Mouse (Mus musculus) right cerebral cortex, postnatal 14 days (tissue): ENCODE measurements around the gene Gpr162.

Experiments
- DNase-seq: peaks from one replicate; pipeline ENCODE4 v3.0.0; 2022

Gpr162 gene

GRCm38 (mm10) chr6:124879390-124879789 is 15.6 kb upstream of the Gpr162 start:
- no peak for DNase-seq

GRCm38 (mm10) chr6:124874348-124874747 is 10.6 kb upstream of the Gpr162 start:
- DNase-seq = no peak

GRCm38 (mm10) chr6:124866560-124866959 is 2.8 kb upstream of the Gpr162 start:
- DNase-seq = no peak

DNA sequence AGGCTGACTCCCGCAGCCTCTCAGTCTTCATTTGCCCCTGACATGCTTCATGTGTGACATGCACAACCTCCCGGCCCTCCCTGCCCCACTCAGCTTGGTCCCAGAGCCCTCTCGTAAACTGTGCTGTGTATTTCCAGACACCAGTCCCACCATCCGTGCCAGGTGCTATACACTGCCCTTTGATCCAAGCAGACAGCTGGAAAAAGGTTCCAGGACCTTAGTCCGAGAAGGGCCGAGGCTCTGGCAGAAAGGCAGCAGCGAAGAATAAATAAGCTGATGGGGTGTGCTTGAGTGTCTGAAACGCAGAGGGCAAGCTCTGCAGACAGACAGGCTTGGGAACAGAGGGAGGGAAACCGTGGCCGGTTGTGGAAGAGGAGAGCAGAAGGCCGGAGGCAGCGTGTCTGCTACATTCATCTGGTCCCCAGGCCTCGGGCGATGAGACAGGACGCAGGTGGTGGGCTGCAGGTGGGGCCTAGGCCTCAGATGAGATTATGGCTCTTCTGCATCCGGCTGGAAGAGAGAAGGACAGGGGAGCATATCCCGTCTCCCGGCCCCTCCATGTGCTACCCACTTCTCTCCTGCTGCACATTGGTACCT is 2.1 kb upstream of the Gpr162 start:
- no peak for DNase-seq

DNA sequence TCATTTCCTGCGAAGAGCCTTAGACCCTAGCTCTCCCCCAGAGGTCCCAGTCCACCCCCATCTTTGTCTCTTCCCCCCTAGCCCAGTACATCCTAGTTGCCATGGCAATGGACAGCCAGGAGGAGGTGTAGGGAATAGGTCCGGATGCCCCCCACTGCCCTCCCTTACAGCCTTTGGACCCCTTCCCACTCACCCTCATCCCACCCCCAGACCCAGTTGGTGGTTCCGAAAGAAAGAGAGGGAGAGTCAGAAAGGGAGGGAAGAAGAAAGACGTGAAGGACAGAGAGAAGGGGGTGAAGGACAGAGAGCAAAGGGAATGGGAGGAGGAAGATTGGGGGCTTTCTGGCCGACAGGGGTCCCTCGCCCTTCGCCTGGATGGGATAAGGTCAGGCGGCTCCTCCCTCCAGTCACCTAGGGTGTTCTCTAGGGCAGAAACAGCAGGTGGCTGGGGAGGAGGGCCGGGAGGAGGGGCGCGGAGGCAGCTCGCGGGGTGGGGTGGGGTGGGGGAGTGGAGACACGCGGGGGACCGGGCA is 592 bp downstream of the Gpr162 start:
- DNase-seq = no peak

DNA sequence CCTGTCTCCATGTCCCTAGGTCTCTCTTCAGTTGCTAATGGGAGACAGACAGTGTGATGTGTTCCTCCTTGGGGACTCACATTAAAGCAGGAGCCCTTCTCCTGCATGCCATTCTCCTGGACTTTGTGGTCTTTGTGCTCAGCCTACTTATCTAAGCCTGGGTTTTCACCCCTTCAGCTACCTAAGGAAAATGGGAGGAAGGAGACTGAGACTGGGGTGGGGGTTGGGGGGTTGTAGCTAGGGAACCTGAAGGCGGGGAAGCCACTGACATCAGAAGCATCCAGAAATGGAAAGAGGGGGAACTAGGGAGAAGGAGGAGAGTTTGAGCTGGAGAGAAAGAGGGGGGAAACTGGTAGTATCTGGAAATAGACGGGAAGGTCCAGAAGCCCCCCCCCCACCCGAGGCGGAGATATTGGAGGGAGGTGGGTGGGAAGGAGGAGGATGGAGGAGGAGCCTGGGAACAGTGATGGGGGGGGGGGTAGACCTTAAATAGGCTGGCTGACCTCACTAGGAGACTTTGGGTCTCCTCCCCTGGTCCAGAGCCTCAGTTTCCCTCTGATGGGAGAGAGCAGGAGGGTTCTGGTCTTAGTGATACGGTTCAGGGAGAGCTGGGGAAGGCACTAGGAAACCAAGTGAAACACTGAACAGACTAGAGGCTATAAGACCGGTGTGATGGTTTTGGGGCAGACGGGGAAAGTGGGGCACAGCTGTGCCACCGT is 1.2 kb downstream of the Gpr162 start:
- DNase-seq = peak; percentile 43

DNA sequence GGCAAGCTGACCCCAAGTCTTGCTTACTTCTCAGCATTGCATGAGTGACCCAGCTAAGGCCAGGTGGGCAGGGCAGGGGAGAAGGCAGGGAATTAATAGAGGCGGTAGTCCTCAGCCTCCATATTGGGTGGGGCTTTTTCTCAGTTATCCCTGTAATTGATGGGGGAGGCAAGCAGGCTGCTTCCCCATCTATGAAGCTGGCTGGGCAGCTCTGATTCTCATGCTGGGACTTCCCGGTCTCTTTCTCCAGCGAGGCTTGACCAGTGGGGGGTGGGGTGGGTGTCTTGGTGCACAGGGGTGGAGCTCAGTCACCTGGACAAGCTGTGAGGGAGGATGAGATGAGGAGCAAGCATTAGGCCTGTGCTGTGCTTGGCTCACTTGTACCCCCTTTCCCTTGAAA is 2.0 kb downstream of the Gpr162 start:
- DNase-seq = no peak

GRCm38 (mm10) chr6:124861266-124861665 is 2.5 kb downstream of the Gpr162 start:
- no peak for DNase-seq

GRCm38 (mm10) chr6:124860511-124860910 is 3.3 kb downstream of the Gpr162 start:
- DNase-seq = no peak

- DNase-seq = peak; percentile 92
These were observed 4.1 kb downstream of the Gpr162 start for GRCm38 (mm10) chr6:124859725-124860124.

GRCm38 (mm10) chr6:124858561-124859318 is 5.0 kb downstream of the Gpr162 start:
- no peak for DNase-seq

GRCm38 (mm10) chr6:124857840-124858530 is 5.8 kb downstream of the Gpr162 start:
- DNase-seq = no peak

DNA sequence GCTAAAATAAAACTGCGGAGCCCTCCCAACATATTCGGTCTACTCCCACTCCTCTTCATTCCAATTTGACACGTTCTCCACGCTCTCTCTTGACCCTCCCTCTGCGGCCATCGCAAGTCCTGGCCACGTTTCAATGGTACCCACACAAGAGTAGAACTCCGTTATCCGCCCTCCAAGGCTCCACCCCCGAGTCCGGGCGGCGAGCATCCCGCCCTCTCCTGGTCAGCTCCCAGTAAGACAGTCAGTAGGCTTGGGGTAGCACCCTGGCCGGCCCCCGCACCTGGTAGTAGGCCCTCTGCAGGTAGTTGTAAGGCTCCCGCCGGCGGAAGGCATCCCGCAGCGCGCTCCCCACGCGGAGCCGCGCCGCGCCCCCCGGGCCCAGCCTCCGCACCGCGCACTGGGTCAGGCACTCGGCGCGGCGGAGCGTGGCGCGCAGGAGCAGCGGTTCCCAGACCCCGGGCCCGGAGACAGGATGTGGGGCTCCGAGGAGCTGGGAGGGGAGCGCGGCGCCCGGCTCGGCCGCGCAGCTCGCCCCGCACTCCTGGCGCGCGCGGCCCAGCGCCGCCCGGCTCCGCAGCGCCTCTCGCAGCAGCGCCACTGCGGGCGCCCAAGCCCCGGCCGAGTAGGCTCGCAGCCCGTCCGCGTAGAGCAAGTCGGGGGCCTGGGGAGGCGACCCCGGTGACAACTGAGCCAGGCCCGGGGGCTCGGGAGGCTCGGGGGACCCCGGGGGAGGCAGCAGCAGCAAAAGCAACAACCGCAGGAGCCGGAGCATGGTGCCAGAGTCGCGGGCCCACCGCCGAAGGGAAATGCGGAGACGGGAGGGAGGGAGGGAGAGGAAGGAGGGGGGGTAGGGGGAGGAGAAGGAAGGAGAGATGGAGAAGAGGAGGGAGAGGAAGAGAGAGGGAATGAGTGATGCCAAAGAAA is 6.6 kb downstream of the Gpr162 start, which contains the start of gene P3h3:
TSS of gene P3h3 (minus strand) at position 837 of the 924 bp plus-strand sequence.
- DNase-seq = peak; percentile 85

DNA sequence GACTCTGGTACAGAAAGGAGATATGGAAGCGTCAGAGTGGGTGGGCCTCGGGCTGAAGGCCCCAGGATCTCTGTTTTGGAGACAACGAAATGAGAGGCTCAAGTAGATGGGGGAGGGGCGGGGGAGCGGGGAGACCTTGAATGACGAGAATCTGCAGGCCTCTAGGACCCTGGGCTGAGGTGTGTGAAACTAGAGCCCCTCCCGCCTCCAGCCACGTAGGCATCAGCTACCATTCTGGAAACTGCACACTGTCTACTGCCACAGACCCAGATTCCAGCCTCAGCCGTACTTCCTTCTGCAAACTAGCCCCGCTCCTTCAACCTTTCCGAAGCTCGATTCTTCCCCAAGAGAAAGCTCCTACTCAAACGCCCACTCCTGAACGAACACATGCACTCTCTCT is 7.5 kb downstream of the Gpr162 start:
- DNase-seq = peak; percentile 55

DNA sequence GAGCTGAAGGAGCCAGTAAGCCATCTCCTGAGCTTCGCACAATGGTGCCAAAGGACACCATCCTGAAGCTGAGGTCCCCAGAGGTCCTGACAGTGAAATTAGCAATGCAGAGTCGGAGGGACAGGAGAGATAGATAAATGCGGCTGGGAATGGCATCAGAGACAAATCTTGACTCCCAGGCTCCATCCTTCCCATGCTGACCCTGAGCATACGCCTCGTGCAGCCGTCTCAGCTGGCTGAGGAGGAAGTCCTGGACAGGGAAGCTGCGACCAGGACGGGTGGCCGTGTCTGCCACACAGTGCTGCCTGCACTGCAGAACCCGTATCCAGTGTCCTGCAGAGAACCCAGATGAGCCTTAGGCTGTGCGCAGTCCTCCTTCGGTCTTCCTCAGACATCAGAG is 9.1 kb downstream of the Gpr162 start:
- DNase-seq = no peak

DNA sequence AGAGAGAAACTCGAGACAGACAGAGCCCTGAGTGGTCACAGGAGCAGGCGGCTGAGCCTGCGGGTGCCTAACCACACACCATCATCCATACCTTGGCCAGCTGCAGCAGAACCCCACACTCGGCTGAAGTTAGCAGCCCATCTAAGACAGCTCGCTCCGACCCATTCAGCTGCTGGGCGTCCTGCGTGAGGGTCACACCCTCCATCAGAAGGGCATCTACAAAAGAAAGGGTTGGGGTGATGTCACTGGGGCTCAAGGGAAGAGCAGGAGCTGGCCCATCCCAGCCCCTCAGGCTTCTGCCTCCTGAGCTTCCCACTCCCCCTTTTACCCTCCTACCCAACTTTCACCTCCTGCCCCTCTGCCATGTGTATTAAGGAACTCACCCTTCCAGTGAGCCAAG is 13.2 kb downstream of the Gpr162 start:
- no peak for DNase-seq

DNA sequence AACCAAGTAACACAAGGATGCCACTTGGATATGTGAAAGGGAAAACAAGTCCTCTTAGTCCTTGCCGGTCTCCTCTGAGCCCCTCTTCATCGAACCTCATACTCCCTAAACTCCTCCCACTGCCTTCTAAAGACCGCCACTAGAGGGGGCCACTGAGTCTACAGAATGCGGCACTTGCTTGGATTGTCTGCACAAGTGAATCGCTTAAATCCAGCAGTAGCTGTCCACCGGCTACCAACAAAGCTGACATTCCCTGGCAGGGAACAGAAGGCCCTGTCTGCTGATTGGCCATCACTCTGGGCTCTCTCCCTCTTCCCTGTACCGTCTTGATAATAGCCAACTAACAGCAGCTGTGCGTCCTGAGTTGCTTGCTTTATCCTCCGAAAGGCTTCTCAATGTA is 16.5 kb downstream of the Gpr162 start:
- DNase-seq = peak; percentile 92

GRCm38 (mm10) chr6:124840241-124841167 is 23.3 kb downstream of the Gpr162 start, which contains the start of gene Gnb3:
Gnb3 (minus strand) TSS chr6:124840275.
- no peak for DNase-seq

GRCm38 (mm10) chr6:124839805-124840204 is 24.0 kb downstream of the Gpr162 start:
- DNase-seq = no peak

DNA sequence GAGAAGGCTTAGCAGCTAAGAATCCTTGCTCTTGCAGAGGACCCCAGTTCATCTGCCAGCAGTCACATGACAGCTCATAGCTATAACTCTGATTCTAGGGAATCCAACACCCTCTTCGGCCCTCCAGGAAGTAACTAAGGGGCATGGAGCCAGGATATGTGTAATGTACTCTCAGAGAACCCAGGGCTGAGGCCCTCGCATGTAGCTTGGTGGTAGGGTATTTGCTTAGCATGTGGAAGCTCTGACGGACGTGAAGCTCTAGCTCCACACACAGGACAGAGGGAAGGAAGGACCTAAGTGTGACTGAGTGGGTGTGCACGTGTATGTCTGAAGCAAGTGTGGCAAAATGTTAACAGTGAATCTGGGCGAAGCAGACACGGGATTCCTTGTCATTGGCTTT is 27.4 kb downstream of the Gpr162 start:
- no peak for DNase-seq

GRCm38 (mm10) chr6:124835531-124835930 is 28.3 kb downstream of the Gpr162 start:
- DNase-seq = no peak
